Mouse (Mus musculus) gastrocnemius, postnatal 14 days (tissue): ENCODE measurements around the gene Rpl3. TPM values are rescaled to one million over a fixed set of nuclear protein-coding genes. Genes with fewer than 3 reads are reported as not detected.
A peak's percentile ranks its signal among the peaks of the same experiment; 100 is the strongest.

Source experiments
- DNase-seq: peaks from one replicate; pipeline ENCODE4 v3.0.0; 2021; ENCODE audit warnings: mixed read lengths
- intact Hi-C: fragments of 180-260 bp; cut with DNase I; formaldehyde crosslinking; loops from one replicate; pipeline ENCODE4 v1.15.1; 2025; ENCODE audit warnings: low total_unique reads
- total RNA-seq, 2 experiments: library from RNA; stranded (reverse); gene quantifications; 2 replicates each; pipeline ENCODE4 v1.2.3; 2021

The Rpl3 gene
- total RNA-seq, 2 experiments from 2014 or later, result 129 to 167 TPM

GRCm38 (mm10) chr15:80095596-80095995 lies 3.9 kb upstream of the Rpl3 start:
- intact Hi-C loops, result no loop called here

GRCm38 (mm10) chr15:80094201-80094600 lies 2.5 kb upstream of the Rpl3 start:
- intact Hi-C loops, result loop anchor here (5.0 kb wide), 1 partner anchor 38 kb away; the partner anchor contains the start of gene Tab1
- DNase-seq, result no peak

More at GRCm38 (mm10) chr15:80095596-80095995, 3.9 kb upstream of the Rpl3 start:
- DNase-seq, result no peak

GRCm38 (mm10) chr15:80092599-80092998 lies 931 bp upstream of the Rpl3 start:
- DNase-seq, result no peak

GRCm38 (mm10) chr15:80092041-80092441 lies 373 bp upstream of the Rpl3 start:
- DNase-seq, result no peak
- intact Hi-C loops, result loop anchor here (5.0 kb wide), 1 partner anchor 40 kb away; the partner anchor contains the start of gene Tab1

More at GRCm38 (mm10) chr15:80092599-80092998, 931 bp upstream of the Rpl3 start:
- intact Hi-C loops, result loop anchor here (5.0 kb wide), 1 partner anchor 40 kb away; the partner anchor contains the start of gene Tab1

- DNase-seq, result no peak
- intact Hi-C loops, result loop anchor here (5.0 kb wide), 1 partner anchor 42 kb away; the partner anchor contains the start of gene Tab1
Measured at GRCm38 (mm10) chr15:80090741-80091120, 937 bp downstream of the Rpl3 start.

- no peak for DNase-seq
- intact Hi-C loops, result loop anchor here (5.0 kb wide), 1 partner anchor 42 kb away; the partner anchor contains the start of gene Tab1
Measured at GRCm38 (mm10) chr15:80090155-80090554, 1.5 kb downstream of the Rpl3 start.

- intact Hi-C loops, result no loop called here
- peak; percentile 90 for DNase-seq
Measured at GRCm38 (mm10) chr15:80088637-80089036, 3.0 kb downstream of the Rpl3 start.

GRCm38 (mm10) chr15:80087406-80088012 lies 4.2 kb downstream of the Rpl3 start:
- intact Hi-C loops, result no loop called here
- no peak for DNase-seq

- intact Hi-C loops, result no loop called here
Measured at GRCm38 (mm10) chr15:80083740-80084139, 7.9 kb downstream of the Rpl3 start.

GRCm38 (mm10) chr15:80083276-80083731 lies 8.4 kb downstream of the Rpl3 start:
- intact Hi-C loops, result no loop called here
- DNase-seq, result peak; percentile 97

More at GRCm38 (mm10) chr15:80083740-80084139, 7.9 kb downstream of the Rpl3 start:
- DNase-seq, result no peak

- no peak for DNase-seq
- intact Hi-C loops, result no loop called here
Measured at GRCm38 (mm10) chr15:80082661-80083275, 8.9 kb downstream of the Rpl3 start.

- intact Hi-C loops, result no loop called here
- no peak for DNase-seq
Measured at GRCm38 (mm10) chr15:80081801-80082546, 9.7 kb downstream of the Rpl3 start.

GRCm38 (mm10) chr15:80080711-80081615 lies 10.7 kb downstream of the Rpl3 start:
- DNase-seq, result no peak
- intact Hi-C loops, result no loop called here

GRCm38 (mm10) chr15:80079954-80080353 lies 11.7 kb downstream of the Rpl3 start:
- no peak for DNase-seq
- intact Hi-C loops, result loop anchor here (5.0 kb wide), 1 partner anchor 68 kb away; the partner anchor contains the start of gene Pdgfb

- intact Hi-C loops, result loop anchor here (5.0 kb wide), 1 partner anchor 67 kb away; the partner anchor contains the start of gene Pdgfb
- no peak for DNase-seq
Measured at GRCm38 (mm10) chr15:80079129-80079668, 12.5 kb downstream of the Rpl3 start.

- intact Hi-C loops, result loop anchor here (5.0 kb wide), 1 partner anchor 66 kb away; the partner anchor contains the start of gene Pdgfb
- no peak for DNase-seq
Measured at GRCm38 (mm10) chr15:80078058-80078814, 13.4 kb downstream of the Rpl3 start.

GRCm38 (mm10) chr15:80076338-80077136 lies 15.1 kb downstream of the Rpl3 start:
- intact Hi-C loops, result loop anchor here (2.0 to 5.0 kb wide), 2 partner anchors 64 to 130 kb away; partner anchors contain the start of gene Pdgfb
- DNase-seq, result peak; percentile 73
